Mouse (Mus musculus): Measurements from ENCODE around the gene Krtap4-6.
"Not testable (repeated sequence)": the region's sequence is repeated elsewhere in the genome, so short reads cannot be mapped to it uniquely, and the experiment has no call there.

Krtap4-6 gene

GRCm38 (mm10) chr11:99665860-99666259 is at the start of gene Krtap4-6:
Gene Krtap4-6 (minus strand): TSS chr11:99665960.
- DNase-seq (ENCODE audit: low spot score), result no peak

- no peak for DNase-seq (ENCODE audit: low spot score)
Observed at GRCm38 (mm10) chr11:99690463-99690862, 24.7 kb upstream of the Krtap4-6 start, which contains the start of gene Gm14190. Gene Gm14190 (minus strand): TSS chr11:99690740.

- DNase-seq (ENCODE audit: low spot score), result not testable (repeated sequence)
Observed at GRCm38 (mm10) chr11:99685235-99685634, 19.5 kb upstream of the Krtap4-6 start.

GRCm38 (mm10) chr11:99683481-99683880 is 17.7 kb upstream of the Krtap4-6 start:
- no peak for DNase-seq (ENCODE audit: low spot score)

GRCm38 (mm10) chr11:99662802-99663201 is 3.0 kb downstream of the Krtap4-6 start:
- DNase-seq (ENCODE audit: low spot score), result no peak

GRCm38 (mm10) chr11:99659256-99659655 is 6.5 kb downstream of the Krtap4-6 start:
- DNase-seq (ENCODE audit: low spot score), result no peak

GRCm38 (mm10) chr11:99658467-99659010 is 7.2 kb downstream of the Krtap4-6 start, which contains the start of gene Gm11563:
Gene Gm11563 (minus strand): TSS chr11:99658960.
- not testable (repeated sequence) for DNase-seq (ENCODE audit: low spot score)

GRCm38 (mm10) chr11:99657051-99657450 is 8.7 kb downstream of the Krtap4-6 start:
- DNase-seq (ENCODE audit: low spot score), result no peak

GRCm38 (mm10) chr11:99650136-99650535 is 15.6 kb downstream of the Krtap4-6 start, which contains the start of gene Gm11555:
Gene Gm11555 (minus strand): TSS chr11:99650236.
- DNase-seq (ENCODE audit: low spot score), result no peak

- no peak for DNase-seq (ENCODE audit: low spot score)
Observed at GRCm38 (mm10) chr11:99646444-99646843, 19.3 kb downstream of the Krtap4-6 start.

- no peak for DNase-seq (ENCODE audit: low spot score)
Observed at GRCm38 (mm10) chr11:99644351-99644750, 21.4 kb downstream of the Krtap4-6 start.

GRCm38 (mm10) chr11:99643635-99644139 is 22.1 kb downstream of the Krtap4-6 start, which contains the start of gene Krtap4-7:
Gene Krtap4-7 (minus strand): TSS chr11:99644089.
- DNase-seq (ENCODE audit: low spot score), result not testable (repeated sequence)

- no peak for DNase-seq (ENCODE audit: low spot score)
Observed at GRCm38 (mm10) chr11:99640926-99641325, 24.8 kb downstream of the Krtap4-6 start.

GRCm38 (mm10) chr11:99637086-99637485 is 28.7 kb downstream of the Krtap4-6 start:
- DNase-seq (ENCODE audit: low spot score), result no peak

GRCm38 (mm10) chr11:99634653-99635134 is 31.1 kb downstream of the Krtap4-6 start, which contains the start of gene Krtap4-2:
Gene Krtap4-2 (minus strand): TSS chr11:99635084.
- DNase-seq (ENCODE audit: low spot score), result no peak

- no peak for DNase-seq (ENCODE audit: low spot score)
Observed at GRCm38 (mm10) chr11:99633293-99633692, 32.5 kb downstream of the Krtap4-6 start.

GRCm38 (mm10) chr11:99630890-99631289 is 34.9 kb downstream of the Krtap4-6 start:
- DNase-seq (ENCODE audit: low spot score), result no peak

- no peak for DNase-seq (ENCODE audit: low spot score)
Observed at GRCm38 (mm10) chr11:99628138-99628537, 37.6 kb downstream of the Krtap4-6 start, which contains the start of gene Krtap4-1. Gene Krtap4-1 (minus strand): TSS chr11:99628238.

GRCm38 (mm10) chr11:99620335-99620734 is 45.4 kb downstream of the Krtap4-6 start, which contains the start of gene Gm11562:
Gene Gm11562 (minus strand): TSS chr11:99620435.
- no peak for DNase-seq (ENCODE audit: low spot score)
